Mouse (Mus musculus): Measurements from ENCODE around the gene Cabp2.

DNA sequence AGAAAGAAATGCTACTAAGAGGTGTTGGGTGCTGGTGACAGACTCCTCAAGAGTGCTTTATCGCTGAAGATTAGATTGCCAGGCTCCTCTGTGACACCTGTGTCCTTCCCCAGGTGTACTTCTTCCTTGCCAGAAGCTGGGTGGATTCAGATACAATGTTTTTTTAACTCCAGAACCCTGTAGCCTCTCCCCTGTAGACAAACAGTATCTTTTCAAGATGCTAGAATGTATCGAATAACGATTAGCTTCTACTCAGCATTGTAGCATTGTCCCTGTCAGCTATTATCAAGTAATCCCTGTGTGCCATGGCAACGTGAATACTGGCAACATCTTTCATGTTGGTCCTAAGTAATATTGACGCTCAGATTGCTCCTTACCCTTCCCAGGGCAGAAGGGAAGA is 47.6 kb upstream of the Cabp2 start:
- TF ChIP-seq CTCF (IDR thresholded peaks at IDR 0.05; ENCODE audit: low read depth, low read length) (no peak), POLR2A (IDR thresholded peaks at IDR 0.05; ENCODE audit: extremely low read depth, insufficient read depth, low read length) (no peak)

Measured in liver, adult 2 months (tissue).